Mouse (Mus musculus): ENCODE measurements around the gene Mknk1. TPM values are rescaled to one million over a fixed set of nuclear protein-coding genes. Genes with fewer than 3 reads are reported as not detected.

Gene Mknk1
- polyA plus RNA-seq (2017; shearing (Covaris generic)) = 44.9 TPM

DNA sequence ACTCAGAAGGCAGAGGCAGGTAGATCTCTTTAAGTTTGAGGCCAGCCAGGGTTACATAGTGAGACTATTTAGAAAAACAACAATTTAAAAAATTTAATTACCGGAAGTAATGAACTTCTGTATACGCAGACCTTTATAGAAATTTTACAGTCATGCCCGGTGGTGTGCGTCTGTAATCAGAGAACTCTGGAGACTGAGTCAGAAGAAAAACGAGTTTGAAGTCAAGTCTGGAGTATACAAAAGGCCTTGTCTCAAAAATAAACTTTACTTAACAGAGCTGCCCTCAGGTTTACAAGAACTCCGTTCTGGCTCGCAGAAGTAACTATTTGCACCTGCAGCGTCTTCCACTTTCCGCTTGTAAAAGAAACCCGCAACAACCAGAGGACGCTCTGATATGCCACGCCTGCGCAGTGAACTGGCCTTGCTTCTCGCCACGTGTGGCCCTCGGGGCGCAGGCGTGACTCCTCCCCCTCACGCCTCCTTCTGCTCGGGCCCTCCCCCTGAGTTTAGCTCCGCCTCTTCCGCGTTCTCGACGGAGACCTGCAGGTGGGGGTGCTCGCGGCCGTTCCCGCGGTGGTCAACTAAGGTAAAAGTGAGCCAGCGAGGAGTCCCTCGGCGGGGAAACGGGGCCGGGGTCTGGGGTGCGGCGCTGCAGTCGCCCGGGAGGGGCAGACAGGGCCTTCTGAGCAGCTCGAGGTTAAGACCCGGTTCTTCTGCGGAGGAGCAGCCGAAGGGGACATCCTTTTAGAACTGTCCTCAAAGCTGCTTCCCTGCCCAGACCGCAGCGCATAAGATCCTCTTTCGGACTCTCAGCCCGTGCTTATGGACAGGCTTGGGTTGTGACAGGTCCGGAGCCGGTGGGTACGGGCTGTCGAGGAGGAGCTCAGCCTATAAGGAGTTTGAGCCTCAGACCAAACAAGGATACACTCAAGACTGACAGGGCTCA lies at the start of gene Mknk1:
Gene Mknk1, plus strand, starts transcription at position 503 of the 946 bp plus-strand sequence.

DNA sequence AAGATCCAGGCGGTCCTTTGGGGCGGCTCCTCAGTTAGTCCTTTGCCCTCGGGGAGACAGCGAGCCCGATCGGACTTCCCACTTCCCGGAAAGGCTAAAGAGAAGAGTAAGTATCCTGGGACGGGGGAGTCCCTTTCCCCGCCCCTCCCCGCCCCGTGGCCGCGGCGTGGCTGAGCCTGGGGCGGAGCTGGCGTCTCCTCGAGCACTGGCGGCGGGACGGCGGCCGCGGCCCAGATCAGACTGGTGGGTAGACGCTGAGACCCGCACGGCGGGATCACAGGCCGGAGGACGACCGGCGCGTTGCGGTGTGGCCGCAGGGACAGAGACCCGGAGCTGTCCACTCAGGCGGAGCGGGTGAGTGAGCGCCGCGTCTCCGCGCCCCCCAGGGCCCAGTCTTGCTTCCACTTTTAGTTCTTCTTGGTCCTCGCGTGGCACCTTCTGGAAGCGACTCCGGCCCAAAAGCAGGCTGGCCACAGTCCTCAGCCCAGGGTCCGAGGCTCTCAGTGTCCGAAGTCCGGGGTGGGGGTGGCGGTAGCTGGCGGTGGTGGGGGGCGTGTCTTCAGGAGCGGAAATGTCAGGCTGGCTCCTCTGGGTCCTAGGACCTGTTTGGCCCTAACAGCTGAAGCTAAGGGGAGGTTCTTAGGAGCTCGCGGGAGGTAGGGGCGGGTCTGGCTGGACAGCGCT lies 11.0 kb upstream of the Mknk1 start, which contains the start of gene Mob3c:
Gene Mob3c, plus strand, starts transcription at position 205 of the 684 bp plus-strand sequence.

DNA sequence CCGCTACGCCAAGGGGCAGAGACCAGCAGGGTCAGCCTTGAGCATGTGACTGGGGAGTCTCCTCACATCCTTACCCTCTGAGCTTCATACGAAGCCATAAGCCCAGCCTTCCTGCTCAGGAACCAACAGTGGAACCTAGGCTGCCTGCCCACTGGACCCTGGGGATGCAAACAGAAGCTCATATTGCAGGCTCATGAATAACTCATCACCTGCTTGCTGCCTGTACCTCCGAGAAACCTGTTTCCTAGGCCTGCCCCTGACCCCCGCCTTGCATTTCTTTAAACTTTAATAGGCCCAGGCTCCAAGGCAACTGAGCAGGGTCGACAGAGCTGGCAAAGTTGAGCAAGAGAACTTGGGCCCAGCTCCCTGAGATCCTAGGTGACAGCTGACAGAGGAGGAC lies 45.0 kb downstream of the Mknk1 start, which contains the start of gene Kncn:
Gene Kncn, plus strand, starts transcription at position 379 of the 400 bp plus-strand sequence.

DNA sequence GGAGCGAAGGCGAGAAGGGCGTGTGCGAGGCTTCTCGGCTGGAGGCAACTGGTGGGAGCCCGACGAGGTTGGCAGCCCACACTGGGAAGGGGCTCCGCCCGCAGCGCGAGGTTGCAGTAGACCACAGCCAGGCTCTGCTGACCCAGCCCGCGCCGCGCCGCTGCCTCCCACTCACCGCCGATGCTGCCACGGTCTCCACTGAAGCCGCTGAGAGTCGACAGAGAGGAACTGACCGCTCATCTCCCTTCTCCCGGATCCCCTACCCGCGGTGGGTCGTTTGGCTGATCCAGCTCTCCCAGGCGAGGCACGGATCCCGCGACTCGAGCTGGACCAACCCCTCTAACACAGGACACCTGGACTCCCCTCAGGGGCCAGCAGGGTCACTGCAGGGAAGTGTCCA lies 51.6 kb downstream of the Mknk1 start, which contains the start of gene 6430628N08Rik:
Gene 6430628N08Rik, plus strand, starts transcription at position 113 of the 400 bp plus-strand sequence.

Other genes starting within 250 kb of the Mknk1 start
- not detected for gene Cyp4a32, start 238.2 kb upstream of the Mknk1 start, polyA plus RNA-seq (2017; shearing (Covaris generic))
- gene Cyp4b1, start 191.5 kb upstream of the Mknk1 start, polyA plus RNA-seq (2017; shearing (Covaris generic)) = not detected
- gene Efcab14, start 101.5 kb upstream of the Mknk1 start, polyA plus RNA-seq (2017; shearing (Covaris generic)) = 37.7 TPM
- not detected for gene Tex38, start 58.2 kb upstream of the Mknk1 start, polyA plus RNA-seq (2017; shearing (Covaris generic))
- gene Atpaf1, start 54.4 kb upstream of the Mknk1 start, polyA plus RNA-seq (2017; shearing (Covaris generic)) = 31.6 TPM
- 19.8 TPM for gene Mob3c, start 11.1 kb upstream of the Mknk1 start, polyA plus RNA-seq (2017; shearing (Covaris generic))
- 0.74 TPM for gene Kncn, start 45.2 kb downstream of the Mknk1 start, polyA plus RNA-seq (2017; shearing (Covaris generic))
- not detected for gene 6430628N08Rik, start 51.5 kb downstream of the Mknk1 start, polyA plus RNA-seq (2017; shearing (Covaris generic))
- gene Dmbx1, start 100.7 kb downstream of the Mknk1 start, polyA plus RNA-seq (2017; shearing (Covaris generic)) = 0.12 TPM
- gene Faah, start 178.7 kb downstream of the Mknk1 start, polyA plus RNA-seq (2017; shearing (Covaris generic)) = 216 TPM
- 38.5 TPM for gene Nsun4, start 214.7 kb downstream of the Mknk1 start, polyA plus RNA-seq (2017; shearing (Covaris generic))
- 416 TPM for gene Uqcrh, start 235.9 kb downstream of the Mknk1 start, polyA plus RNA-seq (2017; shearing (Covaris generic))
- gene Lrrc41, start 236.1 kb downstream of the Mknk1 start, polyA plus RNA-seq (2017; shearing (Covaris generic)) = 36.0 TPM